Mouse (Mus musculus) embryonic fibroblast, embryonic 13.5 days (primary cell): Measurements from ENCODE around the gene Adh5.

Experiments
- CTCF ChIP-seq: IDR thresholded peaks from 2 replicates; pipeline ENCODE4 v1.5.1; 2011; ENCODE audit warnings: mild to moderate bottlenecking, control low read depth, low read length, moderate library complexity, borderline replicate concordance; ENCODE audit not compliant: insufficient read depth
- POLR2A ChIP-seq: IDR thresholded peaks from 2 replicates; pipeline ENCODE4 v1.6.1; 2011; ENCODE audit warnings: low read depth, mild to moderate bottlenecking, control low read depth, low read length, moderate library complexity

- TF ChIP-seq POLR2A (no peak), CTCF (no peak)
These were observed 22.5 kb upstream of the Adh5 start for GRCm38 (mm10) chr3:138420385-138420784.
